Mouse (Mus musculus): ENCODE measurements around the gene Lif. TPM values are rescaled to one million over a fixed set of nuclear protein-coding genes. Genes with fewer than 3 reads are reported as not detected.

The Lif gene
- polyA plus RNA-seq, 1 experiment, result 4.9 TPM

DNA sequence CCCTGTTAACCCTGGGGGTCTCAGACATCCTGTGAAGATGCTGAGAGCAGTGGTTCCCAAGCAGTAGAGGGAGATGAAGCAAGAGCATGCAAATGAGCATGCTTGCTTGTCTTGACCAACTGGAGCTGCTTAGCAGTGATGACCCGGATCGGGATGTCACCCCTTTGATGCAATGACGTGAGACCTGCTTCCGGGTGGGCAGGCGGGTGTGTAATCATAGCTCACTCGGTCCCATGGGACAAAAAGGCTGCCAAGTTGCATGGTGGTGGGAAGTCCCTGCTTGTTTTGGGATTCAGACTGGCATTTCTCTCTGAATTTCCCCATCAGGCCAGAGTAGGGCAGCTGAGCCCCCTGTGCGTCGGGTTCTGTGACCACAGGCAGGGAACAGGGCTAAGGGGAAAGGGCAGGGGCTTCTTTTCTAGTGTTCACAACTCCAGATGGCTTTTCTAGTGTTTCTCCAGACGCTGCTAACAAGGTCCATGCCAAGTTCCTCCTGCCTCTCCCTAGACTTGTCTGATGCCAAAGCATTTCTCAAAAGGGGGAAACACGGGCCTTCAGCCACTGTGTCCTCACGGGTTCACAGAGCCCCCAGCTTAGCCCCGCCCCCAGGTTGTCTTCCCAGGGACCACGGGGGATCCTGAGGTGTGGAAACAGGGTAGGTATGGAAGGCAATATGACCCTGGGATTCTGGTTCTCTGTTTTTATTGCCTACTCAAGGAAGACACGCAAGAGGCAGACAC, 42.5 kb downstream of the Lif start:
- 46% methylated on average over 14 of the region's 14 CpGs for WGBS
- Histone ChIP-seq H3K4me3 (replicated peaks; ENCODE audit: extremely low read depth, low read depth, low read length) (no peak overlapping the region), H3K4me1 (ENCODE audit: control insufficient read depth, insufficient read depth, low read length) (peaks cover 4% of the 10 kb centered on the region; the same call in 1 of the 2 replicates)
- TF ChIP-seq POLR2A (IDR thresholded peaks at IDR 0.05; ENCODE audit: borderline replicate concordance, extremely low read depth, low read depth, low read length), result no peak
- TF ChIP-seq CTCF (IDR thresholded peaks at IDR 0.05; ENCODE audit: insufficient read depth, low read length), result no peak
- no peak for DNase-seq

DNA sequence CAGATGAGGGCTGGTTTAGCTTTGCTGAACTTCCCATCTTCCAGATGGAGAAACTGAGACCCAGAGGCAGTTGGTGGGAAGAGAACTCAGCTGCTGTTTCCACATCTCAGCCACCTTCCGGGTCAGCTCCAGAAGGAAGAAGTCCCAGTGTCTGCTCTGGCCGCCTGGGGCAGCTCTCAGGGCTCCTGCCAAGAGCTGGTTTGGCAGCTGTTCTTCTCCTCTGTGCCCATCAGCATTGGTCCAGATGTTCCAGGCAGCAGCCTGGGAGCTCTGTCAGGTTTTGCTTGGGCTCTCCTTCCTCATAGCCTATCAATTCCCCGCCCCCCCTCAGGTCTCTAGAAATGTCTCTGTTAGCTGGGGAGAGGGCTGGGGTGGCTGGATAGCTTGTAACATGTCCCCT, 43.3 kb downstream of the Lif start:
- WGBS, result 55% methylated on average over 3 of the region's 3 CpGs
- peaks cover 4% of the 10 kb centered on the region; the same call in 1 of the 2 replicates for H3K4me1 ChIP-seq (ENCODE audit: control insufficient read depth, insufficient read depth, low read length)
- no peak for TF ChIP-seq POLR2A (IDR thresholded peaks at IDR 0.05; ENCODE audit: borderline replicate concordance, extremely low read depth, low read depth, low read length)
- TF ChIP-seq CTCF (IDR thresholded peaks at IDR 0.05; ENCODE audit: insufficient read depth, low read length), result no peak
- no peak overlapping the region for H3K4me3 ChIP-seq (replicated peaks; ENCODE audit: extremely low read depth, low read depth, low read length)
- no peak for DNase-seq

GRCm38 (mm10) chr11:4302363-4302913, 45.1 kb downstream of the Lif start:
- DNase-seq, result no peak
- H3K4me1 ChIP-seq (ENCODE audit: control insufficient read depth, insufficient read depth, low read length), result peaks cover 4% of the 10 kb centered on the region; the same call in 1 of the 2 replicates
- 49% methylated on average over 5 of the region's 5 CpGs for WGBS
- H3K4me3 ChIP-seq (replicated peaks; ENCODE audit: extremely low read depth, low read depth, low read length), result no peak overlapping the region
- TF ChIP-seq POLR2A (IDR thresholded peaks at IDR 0.05; ENCODE audit: borderline replicate concordance, extremely low read depth, low read depth, low read length) (no peak), CTCF (IDR thresholded peaks at IDR 0.05; ENCODE audit: insufficient read depth, low read length) (no peak)

DNA sequence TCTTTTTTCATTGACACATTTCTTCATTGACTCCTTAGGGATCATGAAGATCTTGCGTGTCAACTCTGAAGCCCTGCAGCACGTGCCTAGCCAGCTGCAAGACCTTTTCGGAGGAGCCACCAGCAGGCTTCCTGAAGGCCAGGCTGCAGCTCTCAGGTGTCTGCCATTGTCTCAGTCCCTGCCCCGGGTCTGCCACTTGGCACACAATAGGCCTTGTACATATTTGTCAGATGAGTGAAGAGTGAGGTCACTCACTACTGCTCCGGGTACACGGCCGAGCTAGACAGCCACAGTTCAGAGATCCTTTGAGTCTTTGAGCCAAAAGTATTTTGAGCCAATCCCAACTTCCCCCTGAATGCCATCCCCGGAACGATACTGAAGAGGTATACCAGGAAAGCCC, 45.7 kb downstream of the Lif start:
- DNase-seq, result no peak
- H3K4me1 ChIP-seq (ENCODE audit: control insufficient read depth, insufficient read depth, low read length), result peaks cover 2% of the 10 kb centered on the region; the same call in 1 of the 2 replicates
- WGBS, result 31% methylated on average over 9 of the region's 9 CpGs
- H3K4me3 ChIP-seq (replicated peaks; ENCODE audit: extremely low read depth, low read depth, low read length), result no peak overlapping the region
- TF ChIP-seq POLR2A (IDR thresholded peaks at IDR 0.05; ENCODE audit: borderline replicate concordance, extremely low read depth, low read depth, low read length) (no peak), CTCF (IDR thresholded peaks at IDR 0.05; ENCODE audit: insufficient read depth, low read length) (no peak)

GRCm38 (mm10) chr11:4304203-4304602, 46.8 kb downstream of the Lif start:
- Histone ChIP-seq H3K4me3 (replicated peaks; ENCODE audit: extremely low read depth, low read depth, low read length) (no peak overlapping the region), H3K4me1 (ENCODE audit: control insufficient read depth, insufficient read depth, low read length) (peaks cover 6% of the 10 kb centered on the region)
- DNase-seq, result no peak
- 82% methylated on average over 4 of the region's 4 CpGs for WGBS
- TF ChIP-seq POLR2A (IDR thresholded peaks at IDR 0.05; ENCODE audit: borderline replicate concordance, extremely low read depth, low read depth, low read length) (no peak), CTCF (IDR thresholded peaks at IDR 0.05; ENCODE audit: insufficient read depth, low read length) (no peak)

- DNase-seq, result no peak
- WGBS, result 95% methylated on average over 4 of the region's 4 CpGs
- peaks cover 4% of the 10 kb centered on the region for H3K4me1 ChIP-seq (ENCODE audit: control insufficient read depth, insufficient read depth, low read length)
- TF ChIP-seq CTCF (IDR thresholded peaks at IDR 0.05; ENCODE audit: insufficient read depth, low read length) (no peak), POLR2A (IDR thresholded peaks at IDR 0.05; ENCODE audit: borderline replicate concordance, extremely low read depth, low read depth, low read length) (no peak)
- no peak overlapping the region for H3K4me3 ChIP-seq (replicated peaks; ENCODE audit: extremely low read depth, low read depth, low read length)
Observed at GRCm38 (mm10) chr11:4305090-4305489, 47.7 kb downstream of the Lif start.

GRCm38 (mm10) chr11:4306086-4306485, 48.7 kb downstream of the Lif start:
- H3K4me3 ChIP-seq (replicated peaks; ENCODE audit: extremely low read depth, low read depth, low read length), result no peak overlapping the region
- peaks cover 3% of the 10 kb centered on the region for H3K4me1 ChIP-seq (ENCODE audit: control insufficient read depth, insufficient read depth, low read length)
- DNase-seq, result no peak
- 71% methylated on average over 2 of the region's 2 CpGs for WGBS
- TF ChIP-seq CTCF (IDR thresholded peaks at IDR 0.05; ENCODE audit: insufficient read depth, low read length), result no peak
- no peak for TF ChIP-seq POLR2A (IDR thresholded peaks at IDR 0.05; ENCODE audit: borderline replicate concordance, extremely low read depth, low read depth, low read length)

DNA sequence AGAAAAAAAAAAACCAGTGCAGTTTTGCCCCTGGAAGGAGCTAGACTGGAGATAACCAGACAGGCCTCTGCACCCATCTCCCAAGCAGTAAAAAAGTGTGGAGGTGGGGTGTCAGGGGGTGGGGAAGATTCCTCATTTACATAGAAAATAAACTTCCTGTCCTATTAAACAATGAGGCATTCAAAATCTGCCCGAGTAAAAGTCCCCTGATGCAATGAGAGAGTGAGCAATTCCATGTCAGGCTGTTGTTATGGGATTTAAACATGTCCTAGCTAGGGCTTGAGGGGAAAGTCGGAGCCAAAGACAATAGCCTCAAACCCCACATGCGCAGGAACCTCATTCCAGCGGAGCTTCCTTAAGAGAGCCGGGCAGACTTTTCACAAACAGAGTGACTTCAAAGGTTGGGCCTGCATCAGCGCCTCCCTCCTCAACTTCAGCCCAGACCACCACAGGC, 50.7 kb downstream of the Lif start:
- 25% methylated on average over 6 of the region's 6 CpGs for WGBS
- H3K4me1 ChIP-seq (ENCODE audit: control insufficient read depth, insufficient read depth, low read length), result peaks cover 3% of the 10 kb centered on the region
- H3K4me3 ChIP-seq (replicated peaks; ENCODE audit: extremely low read depth, low read depth, low read length), result no peak overlapping the region
- no peak for DNase-seq
- TF ChIP-seq CTCF (IDR thresholded peaks at IDR 0.05; ENCODE audit: insufficient read depth, low read length), result no peak
- TF ChIP-seq POLR2A (IDR thresholded peaks at IDR 0.05; ENCODE audit: borderline replicate concordance, extremely low read depth, low read depth, low read length), result no peak

DNA sequence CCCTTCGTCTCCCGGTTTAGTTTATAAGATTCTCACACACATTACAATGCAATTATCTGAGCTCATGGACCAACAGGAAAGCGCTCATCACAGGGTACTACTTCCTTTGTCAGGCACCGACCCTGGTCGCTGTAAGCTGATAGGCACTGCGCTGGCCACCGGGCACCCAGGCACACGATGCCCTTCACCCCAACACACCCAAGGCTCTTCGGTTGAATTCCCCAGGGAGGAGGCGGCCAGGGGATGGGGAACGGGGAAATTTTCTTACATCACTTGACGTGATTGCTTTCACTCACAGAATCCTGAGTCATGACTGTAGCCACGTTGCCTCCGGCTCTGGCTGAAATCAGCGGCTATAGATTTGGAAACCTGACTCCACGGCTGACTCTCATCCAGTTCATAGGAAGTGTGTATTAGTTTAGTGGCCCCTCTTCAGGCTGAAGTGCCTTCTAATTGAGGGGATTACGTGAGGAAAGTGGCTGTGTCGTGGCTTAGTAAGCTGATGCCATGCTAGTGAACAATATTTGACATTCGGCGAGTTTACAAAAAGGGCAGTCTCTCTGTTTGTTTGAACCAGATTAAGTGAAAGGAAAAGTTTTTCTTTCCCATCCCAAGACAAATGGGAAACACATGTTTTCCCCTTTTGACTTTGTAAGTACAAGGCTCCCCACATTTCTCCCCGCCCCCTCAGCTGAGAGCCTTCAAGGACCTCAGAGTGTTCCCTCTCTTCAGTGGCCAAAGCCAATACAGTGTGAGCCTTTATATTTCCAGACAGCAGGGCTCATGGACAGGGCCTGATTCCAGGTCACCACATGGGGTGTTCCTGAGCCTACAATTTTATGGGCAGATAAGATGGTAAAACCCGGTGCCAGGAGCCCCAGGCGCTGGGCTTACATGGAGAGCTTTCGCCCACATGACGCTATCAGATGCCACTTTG, 51.4 kb downstream of the Lif start:
- no peak overlapping the region for H3K4me3 ChIP-seq (replicated peaks; ENCODE audit: extremely low read depth, low read depth, low read length)
- H3K4me1 ChIP-seq (ENCODE audit: control insufficient read depth, insufficient read depth, low read length), result peaks cover 3% of the 10 kb centered on the region
- 32% methylated on average over 25 of the region's 25 CpGs for WGBS
- DNase-seq, result no peak
- TF ChIP-seq POLR2A (IDR thresholded peaks at IDR 0.05; ENCODE audit: borderline replicate concordance, extremely low read depth, low read depth, low read length), result no peak
- TF ChIP-seq CTCF (IDR thresholded peaks at IDR 0.05; ENCODE audit: insufficient read depth, low read length), result no peak
